Mouse (Mus musculus): ENCODE measurements around the gene Rufy4. TPM values are rescaled to one million over a fixed set of nuclear protein-coding genes. Genes with fewer than 3 reads are reported as not detected.

Gene Rufy4
- total RNA-seq, 2 experiments from 2014 or later: 0.18 to 0.24 TPM

DNA sequence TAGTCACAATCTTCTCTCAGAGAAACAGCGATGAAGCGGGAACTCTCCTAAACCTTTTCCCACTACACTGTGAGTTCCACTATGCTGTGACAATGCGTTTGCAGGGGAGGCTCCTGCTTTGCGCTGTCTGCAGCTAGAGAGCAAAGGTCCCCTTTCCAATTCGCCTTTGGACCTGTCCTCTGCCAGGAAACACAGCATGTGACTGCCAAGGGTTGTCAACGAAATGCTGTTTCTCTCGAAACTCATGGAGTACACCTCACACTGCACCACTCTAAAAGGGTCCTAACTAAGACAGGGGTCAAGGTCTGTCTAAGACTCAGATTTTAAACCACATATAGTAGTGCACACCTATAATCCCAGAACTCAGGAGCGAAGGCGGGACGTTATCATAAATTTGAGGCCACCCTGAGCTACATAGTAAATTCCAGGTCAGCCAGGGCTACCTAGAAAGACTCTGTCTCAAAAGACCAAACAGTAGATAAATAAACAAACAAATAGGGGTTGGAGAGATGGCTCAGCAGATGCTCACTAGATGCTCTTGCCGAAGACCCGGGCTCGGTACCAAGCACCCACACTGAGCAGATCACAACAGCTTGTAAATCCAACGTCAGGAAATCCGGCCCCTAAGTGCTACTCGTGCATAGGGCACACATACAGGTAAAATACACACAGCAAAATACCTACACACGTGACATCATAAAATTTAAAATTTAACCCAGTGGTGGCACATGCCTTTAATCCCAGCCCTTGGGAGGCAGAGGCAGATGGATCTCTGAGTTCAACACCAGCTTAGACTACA lies 71.5 kb downstream of the Rufy4 start:
- no peak for DNase-seq (ENCODE audit: low spot score in 2 of 2)

Other genes with a start within 250 kb of the Rufy4 start
- gene Tns1, start 1.1 kb upstream of the Rufy4 start, total RNA-seq (2021): 10 to 100 TPM; 49.6 to 52.2 TPM
- not detected for gene Cxcr2, start 28.4 kb downstream of the Rufy4 start, total RNA-seq (2021)
- not detected for gene Cxcr1, start 69.1 kb downstream of the Rufy4 start, total RNA-seq (2021)
- gene Arpc2, start 110.5 kb downstream of the Rufy4 start, total RNA-seq (2021): 100 to 1,000 TPM; 344 to 348 TPM
- not detected for gene Gpbar1, start 153.0 kb downstream of the Rufy4 start, total RNA-seq (2021)
- 100 to 1,000 TPM; 143 to 145 TPM for gene Aamp, start 159.2 kb downstream of the Rufy4 start, total RNA-seq (2021)
- gene Pnkd, start 159.4 kb downstream of the Rufy4 start, total RNA-seq (2021): 100 to 1,000 TPM; 143 to 157 TPM
- gene Tmbim1, start 180.1 kb downstream of the Rufy4 start, total RNA-seq (2021): 10 to 100 TPM; 19.5 to 19.7 TPM
- gene Catip, start 236.6 kb downstream of the Rufy4 start, total RNA-seq (2021): 1 to 10 TPM; 1.1 to 1.8 TPM
- 1 to 10 TPM; 1.6 to 5.3 TPM for gene Slc11a1, start 249.7 kb downstream of the Rufy4 start, total RNA-seq (2021)